Mouse (Mus musculus) ZHBTc4 (cell line): ENCODE results near the gene Slc51b.

Experiments
- DNase-seq: peaks from one replicate; pipeline ENCODE4 v3.0.0-alpha.2; 2011; ENCODE audit warnings: low read depth, low spot score

The Slc51b gene

GRCm38 (mm10) chr9:65422760-65423501 lies at the start of gene Slc51b:
Gene Slc51b, minus strand, starts transcription at chr9:65422955.
- no peak for DNase-seq

DNA sequence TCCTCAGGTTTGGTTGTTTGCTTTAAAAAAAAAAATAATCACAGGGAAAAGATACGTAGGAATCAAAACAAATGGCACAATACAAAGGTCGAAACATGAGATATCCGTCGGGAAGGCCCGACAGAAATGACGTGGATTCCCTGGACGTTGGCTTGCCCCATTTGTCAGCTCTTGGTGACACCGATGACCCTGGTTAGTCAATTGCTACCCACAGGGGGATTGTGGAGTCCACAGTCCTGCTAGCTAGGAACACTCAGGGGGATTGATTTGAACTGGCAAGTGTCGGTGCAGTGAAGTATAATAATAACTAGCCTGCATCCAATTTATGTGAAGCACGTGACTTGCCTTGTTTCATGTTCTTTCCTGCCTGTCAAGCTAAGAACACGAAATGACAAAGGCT lies 44.9 kb upstream of the Slc51b start:
- no peak for DNase-seq

DNA sequence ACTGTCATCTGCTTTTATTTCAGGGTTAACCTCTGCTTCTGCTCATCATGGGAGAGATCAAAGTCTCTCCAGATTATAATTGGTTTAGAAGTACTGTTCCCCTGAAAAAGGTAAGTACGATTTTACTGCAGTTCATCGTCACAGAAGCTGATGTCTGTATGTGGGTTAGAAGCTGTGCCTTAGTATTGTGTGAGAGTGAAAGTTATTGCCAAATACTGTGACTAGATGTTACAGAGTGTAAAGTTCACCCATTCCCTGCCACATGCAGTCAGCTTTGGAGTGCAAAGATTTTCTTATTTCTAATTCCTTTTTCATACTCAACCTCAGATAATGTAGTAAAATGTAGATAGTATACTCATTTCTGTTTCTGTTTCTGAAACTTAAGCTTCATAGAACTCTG lies 42.5 kb upstream of the Slc51b start:
- no peak for DNase-seq

- no peak for DNase-seq
These were observed 41.4 kb upstream of the Slc51b start for GRCm38 (mm10) chr9:65464161-65464560.

GRCm38 (mm10) chr9:65462544-65462943 lies 39.8 kb upstream of the Slc51b start:
- DNase-seq = no peak

- DNase-seq = peak; percentile 97
These were observed 38.1 kb upstream of the Slc51b start, which contains the start of gene Spg21 for GRCm38 (mm10) chr9:65460732-65461442. Gene Spg21, plus strand, starts transcription at chr9:65460947.

DNA sequence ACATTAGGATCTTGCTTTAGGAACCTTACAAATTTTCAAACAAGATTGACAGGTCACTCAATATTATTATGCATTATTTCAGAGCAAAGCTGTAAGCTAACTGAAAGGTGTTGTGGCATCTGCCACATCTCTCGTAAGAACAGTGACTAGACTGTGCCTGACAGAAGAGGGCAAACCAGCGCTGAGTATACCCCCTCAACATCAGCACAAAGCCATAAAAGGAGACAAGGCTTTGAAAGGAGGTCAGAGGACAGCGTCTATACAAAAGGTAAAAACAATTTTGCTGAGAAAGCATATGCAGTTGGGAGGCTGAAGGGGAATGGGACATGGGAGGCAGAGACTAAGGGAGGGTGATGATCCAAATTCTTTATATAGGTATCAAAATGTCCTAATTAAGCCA lies 37.4 kb upstream of the Slc51b start:
- no peak for DNase-seq

GRCm38 (mm10) chr9:65458975-65459374 lies 36.2 kb upstream of the Slc51b start:
- DNase-seq = no peak

GRCm38 (mm10) chr9:65447951-65448350 lies 25.2 kb upstream of the Slc51b start:
- DNase-seq = peak; percentile 68

- DNase-seq = no peak
These were observed 21.9 kb upstream of the Slc51b start for GRCm38 (mm10) chr9:65444692-65445091.

- peak; percentile 98 for DNase-seq
These were observed 13.0 kb upstream of the Slc51b start, which contains the start of gene Mtfmt for GRCm38 (mm10) chr9:65435671-65436301. Gene Mtfmt, plus strand, starts transcription at chr9:65435782.

DNA sequence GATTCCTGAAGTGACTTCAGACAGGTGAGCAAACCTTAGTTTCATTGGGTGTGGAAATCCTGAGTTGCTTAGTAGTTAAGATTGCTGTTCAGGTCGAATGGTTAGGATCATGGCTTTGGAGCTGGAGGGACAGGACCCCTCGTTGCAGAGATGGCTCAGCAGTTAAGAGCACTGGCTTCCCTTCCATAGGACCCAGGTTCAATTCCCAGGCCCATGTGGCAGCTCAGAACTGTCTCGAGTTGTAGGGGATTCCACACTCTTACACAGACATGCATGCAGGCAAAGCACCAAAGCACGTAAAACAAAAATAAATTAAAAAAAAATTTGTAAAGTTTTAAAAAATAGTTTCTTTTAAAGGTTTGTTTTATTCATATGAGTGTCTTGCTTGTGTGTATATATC lies 12.5 kb upstream of the Slc51b start:
- DNase-seq = no peak

DNA sequence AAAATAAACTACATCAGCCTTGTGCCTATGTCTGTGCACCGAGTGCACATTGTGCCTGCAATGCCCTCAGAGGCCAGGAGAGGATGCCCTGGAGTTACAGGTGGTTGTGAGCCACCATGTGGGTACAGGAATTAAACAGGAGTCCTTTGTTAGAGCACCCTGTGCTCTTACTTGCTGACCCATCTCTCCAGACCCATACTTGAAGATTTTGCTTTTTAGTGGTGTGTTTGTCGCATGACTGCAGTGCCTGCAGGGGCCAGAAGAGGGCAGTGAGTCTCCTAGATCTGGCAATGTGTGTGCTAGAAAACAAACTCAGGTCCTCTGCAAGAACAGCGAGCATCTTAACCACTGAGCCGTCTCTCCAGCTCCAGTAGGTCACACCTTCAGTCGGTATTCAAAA lies 11.4 kb upstream of the Slc51b start:
- DNase-seq = peak; percentile 89

DNA sequence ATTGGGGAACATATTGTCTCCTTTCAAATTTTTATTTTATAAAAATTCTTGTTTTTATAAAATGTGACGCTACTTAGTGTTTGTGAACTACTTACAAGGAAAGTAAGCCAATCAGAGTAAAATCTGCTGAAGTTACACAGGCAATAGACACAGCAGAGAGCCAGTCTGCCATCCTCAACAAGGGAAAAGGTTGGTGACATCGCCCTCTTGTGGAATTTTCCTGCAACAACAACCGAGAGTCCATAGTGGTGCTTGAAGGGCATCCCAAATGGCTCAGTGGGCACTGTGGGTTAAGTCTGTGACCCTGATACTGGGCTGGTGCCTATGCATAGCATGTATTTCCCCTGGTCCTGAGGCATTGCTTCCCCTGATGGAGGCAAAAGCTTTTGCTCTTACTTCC lies 9.5 kb upstream of the Slc51b start:
- DNase-seq = peak; percentile 81

DNA sequence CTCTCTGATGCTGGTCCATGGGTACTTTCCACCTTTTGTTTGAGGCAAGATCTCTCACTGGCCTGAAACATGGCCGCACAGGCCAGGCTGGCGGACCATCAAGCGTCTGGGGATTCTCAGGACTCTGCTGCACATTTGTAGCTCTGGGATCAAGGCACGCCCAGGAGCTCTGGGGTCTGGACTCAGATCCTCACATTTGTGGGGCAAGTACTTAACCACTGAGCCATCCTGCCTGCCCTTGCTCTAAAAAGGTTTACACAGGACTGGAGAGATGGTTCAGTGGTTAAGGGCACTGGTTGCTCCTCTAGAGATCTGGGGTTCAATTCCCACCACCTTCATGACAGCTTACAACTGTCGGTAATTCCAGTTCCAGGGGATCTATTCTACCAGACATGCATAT lies 8.2 kb upstream of the Slc51b start:
- DNase-seq = peak; percentile 26

- DNase-seq = no peak
These were observed 7.6 kb upstream of the Slc51b start for GRCm38 (mm10) chr9:65430401-65430800.

GRCm38 (mm10) chr9:65428003-65428402 lies 5.2 kb upstream of the Slc51b start:
- DNase-seq = no peak

DNA sequence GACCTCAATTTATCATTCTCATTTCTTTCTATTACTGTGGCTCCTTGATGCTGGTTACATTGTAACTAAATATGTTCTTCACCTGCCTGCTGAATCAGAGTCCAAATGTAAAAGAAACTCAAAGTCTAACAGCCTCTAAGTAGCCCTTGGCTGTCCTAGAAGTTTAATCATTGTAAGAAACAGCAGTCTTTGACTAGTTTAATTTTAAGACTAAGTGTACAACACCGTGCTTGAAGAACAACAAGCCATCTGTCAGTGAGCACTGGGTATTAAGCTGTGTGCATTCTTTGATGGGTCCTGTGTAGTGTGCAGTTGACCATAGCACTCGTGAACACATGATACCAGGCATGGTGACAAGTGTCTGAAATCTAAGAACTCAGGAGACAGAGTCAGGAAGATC lies 4.8 kb upstream of the Slc51b start:
- DNase-seq = no peak

- DNase-seq = peak; percentile 29
These were observed 1.6 kb upstream of the Slc51b start for GRCm38 (mm10) chr9:65424393-65424792.

DNA sequence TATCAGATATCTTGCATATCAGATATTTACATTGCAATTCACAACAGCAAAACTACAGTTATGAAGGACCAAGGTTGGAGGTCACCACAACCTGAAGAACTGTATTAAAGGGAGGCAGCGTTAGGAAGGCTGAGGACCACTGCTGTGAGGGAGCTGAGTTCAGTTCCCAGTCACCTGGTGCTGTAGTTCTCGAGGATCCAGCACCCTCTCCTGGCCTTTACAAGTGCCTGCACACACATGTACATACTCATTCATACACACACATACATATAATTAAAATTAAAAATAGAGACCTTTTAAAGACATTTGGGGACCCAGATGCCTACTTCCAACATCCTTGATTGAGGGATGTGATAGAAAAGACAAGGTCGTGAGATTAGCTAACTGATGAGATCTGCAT lies 3.1 kb downstream of the Slc51b start:
- DNase-seq = no peak

- DNase-seq = no peak
These were observed 5.0 kb downstream of the Slc51b start for GRCm38 (mm10) chr9:65417738-65418137.

DNA sequence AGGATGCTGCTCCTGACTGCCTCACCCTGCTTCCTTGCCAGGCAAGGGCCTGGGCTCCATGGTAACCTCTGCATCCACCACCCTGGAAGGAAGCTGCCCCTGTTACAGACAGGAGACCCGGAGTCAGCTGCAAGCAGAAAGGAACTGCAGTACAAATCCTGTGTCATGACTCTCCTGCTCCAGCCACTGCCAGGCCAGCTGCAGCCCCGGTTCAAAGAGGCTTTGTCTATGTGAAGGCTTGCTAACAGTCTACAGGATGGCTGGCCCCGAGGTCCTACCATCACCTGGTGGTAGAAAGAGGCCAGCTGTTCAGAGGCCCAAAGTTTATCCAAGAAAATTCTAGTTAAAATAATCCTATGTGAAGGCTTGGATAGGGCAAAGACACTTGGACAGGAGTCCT lies 11.4 kb downstream of the Slc51b start:
- no peak for DNase-seq

GRCm38 (mm10) chr9:65410378-65410777 lies 12.4 kb downstream of the Slc51b start:
- DNase-seq = no peak
